In genomic region chr1:79640151-79640550, GRCm38 (mm10) we compare ENCODE assay signal across 8 mouse cellular contexts. TPM values are rescaled to one million over a fixed set of nuclear protein-coding genes. Genes with fewer than 3 reads are reported as not detected.
DNase-seq lines count a peak whose midpoint lies in the region; TF ChIP-seq lines count a peak whose summit lies in the region.
"Had no signal": no experiment of that assay in that cellular context is flagged by ENCODE, and none has a peak within 500 bp of the region (broad histone marks: within the 10 kb centered on the region; RNA-seq: fewer than 3 reads in every experiment).

No protein-coding gene starts in this region.

- H3K27me3 ChIP-seq in midbrain, embryonic 10.5 days (ENCODE audit: low read depth, poor library complexity, severe bottlenecking) = no peaks in the 10 kb centered on the region
- H3K27me3 ChIP-seq: embryonic facial prominence, embryonic 15.5 days had no signal

- no peak overlapping the region for H3K4me3 ChIP-seq in layer of hippocampus, adult 2 months
- no peak overlapping the region for H3K4me3 ChIP-seq in midbrain, embryonic 10.5 days
- H3K4me3 ChIP-seq: embryonic facial prominence, embryonic 15.5 days had no signal

- DNase-seq in 416B (ENCODE audit: low read depth) (peak; percentile 52), MN1 (ENCODE audit: low spot score) (peak; percentile 78)
- DNase-seq in embryo, embryonic 10 days (ENCODE audit: low spot score) = peak; percentile 81
- DNase-seq in gastrocnemius, postnatal 36 days = peak; percentile 24 to 35
- peak; percentile 76 for DNase-seq in layer of hippocampus, adult 2 months (ENCODE audit: low spot score in 2 of 2)
- peak; percentile 61 for DNase-seq in midbrain, embryonic 10.5 days (ENCODE audit: low spot score)
- DNase-seq in right cerebral cortex, postnatal 4 days = peak; percentile 76

- 76% methylated on average over 7 of the region's 7 CpGs for WGBS in midbrain, embryonic 10.5 days

- intact Hi-C loops in gastrocnemius, postnatal 36 days (cut with DNase I) = no loop called here

- H3K9me3 ChIP-seq in midbrain, embryonic 10.5 days (replicated peaks) = no peaks in the 10 kb centered on the region
- H3K9me3 ChIP-seq: embryonic facial prominence, embryonic 15.5 days had no signal

- H3K36me3 ChIP-seq in midbrain, embryonic 10.5 days = no peaks in the 10 kb centered on the region
- H3K36me3 ChIP-seq: embryonic facial prominence, embryonic 15.5 days had no signal

- peak; percentile 85 for TF ChIP-seq CTCF in layer of hippocampus, adult 2 months (conservative IDR thresholded peaks at IDR 0.05)

- no peak overlapping the region for H3K27ac ChIP-seq in layer of hippocampus, adult 2 months
- H3K27ac ChIP-seq in midbrain, embryonic 10.5 days (replicated peaks) = no peak overlapping the region
- H3K27ac ChIP-seq: embryonic facial prominence, embryonic 15.5 days had no signal

- no peaks in the 10 kb centered on the region for H3K4me1 ChIP-seq in midbrain, embryonic 10.5 days
- H3K4me1 ChIP-seq: embryonic facial prominence, embryonic 15.5 days had no signal

RNA-seq across cellular contexts. Expression of gene Ap1s3, which starts 31.6 kb away (rescaled TPM):
- not detected for total RNA-seq in gastrocnemius, postnatal 36 days (2021)
- 1 to 10 TPM; 2.0 to 3.3 TPM for total RNA-seq in layer of hippocampus, adult 2 months (2021)
- 0.26 TPM in 1 of 2 replicates, not detected in the other for polyA plus RNA-seq in midbrain, embryonic 10.5 days (2016; fragmentation: Nextera tagmentation; extraction: Ambion mirVana)

Comparison
In these comparisons a context has a peak if more than half of its experiments do, and no peak if none do; other contexts are left out.
1. DNase-seq: peak in every context shown above with its lines; median percentile 81 in embryo, embryonic 10 days; 78 in MN1; 76 in layer of hippocampus, adult 2 months; 76 in right cerebral cortex, postnatal 4 days; 61 in midbrain, embryonic 10.5 days; 52 in 416B; 30 in gastrocnemius, postnatal 36 days.